Mouse (Mus musculus): Measurements from ENCODE around the gene Otof.

GRCm38 (mm10) chr5:30406876-30407275 lies 54.9 kb downstream of the Otof start:
- TF ChIP-seq CTCF (IDR thresholded peaks at IDR 0.05; ENCODE audit: low read depth) (no peak), EP300 (IDR thresholded peaks at IDR 0.05; ENCODE audit: low read depth) (no peak)
